Mouse (Mus musculus): ENCODE data around the gene Map3k9.

GRCm38 (mm10) chr12:81776191-81776590, 4.8 kb downstream of the Map3k9 start:
- TF ChIP-seq CTCF (IDR thresholded peaks at IDR 0.05; ENCODE audit: low read depth) (no peak), EP300 (IDR thresholded peaks at IDR 0.05; ENCODE audit: low read depth) (no peak)
